Mouse (Mus musculus): ENCODE measurements around the gene Cnnm3. TPM values are rescaled to one million over a fixed set of nuclear protein-coding genes. Genes with fewer than 3 reads are reported as not detected.

Gene Cnnm3
- 1 to 10 TPM; 3.1 to 9.2 (median 6.7) TPM for polyA plus RNA-seq (2017; shearing (Covaris generic))

GRCm38 (mm10) chr1:36511289-36512021, at the start of gene Cnnm3:
Gene Cnnm3, plus strand, starts transcription at chr1:36511867.
- ATAC-seq, result peak; percentile 100

- ATAC-seq, result no peak
These were observed 46.0 kb upstream of the Cnnm3 start for GRCm38 (mm10) chr1:36465641-36466160.

DNA sequence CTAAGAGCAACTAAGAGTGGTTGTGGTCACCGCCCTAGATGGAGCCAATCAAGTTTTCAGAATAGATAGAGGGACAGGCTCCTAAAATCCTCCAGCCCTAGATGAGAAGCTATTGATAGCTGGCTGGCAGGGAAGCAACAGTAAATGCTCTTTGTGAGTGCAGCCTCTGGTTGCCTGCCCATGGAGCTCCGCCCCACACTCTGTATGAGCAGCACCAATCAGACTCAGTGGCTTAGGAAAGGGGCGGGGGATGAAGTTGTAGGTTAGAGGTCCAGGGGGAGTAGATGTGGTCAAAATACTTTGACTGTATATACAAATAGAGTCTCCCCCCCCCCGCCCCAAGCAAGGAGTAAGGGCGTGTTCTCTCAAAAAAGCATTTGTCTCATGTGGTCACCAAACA, 44.2 kb upstream of the Cnnm3 start:
- no peak for ATAC-seq

DNA sequence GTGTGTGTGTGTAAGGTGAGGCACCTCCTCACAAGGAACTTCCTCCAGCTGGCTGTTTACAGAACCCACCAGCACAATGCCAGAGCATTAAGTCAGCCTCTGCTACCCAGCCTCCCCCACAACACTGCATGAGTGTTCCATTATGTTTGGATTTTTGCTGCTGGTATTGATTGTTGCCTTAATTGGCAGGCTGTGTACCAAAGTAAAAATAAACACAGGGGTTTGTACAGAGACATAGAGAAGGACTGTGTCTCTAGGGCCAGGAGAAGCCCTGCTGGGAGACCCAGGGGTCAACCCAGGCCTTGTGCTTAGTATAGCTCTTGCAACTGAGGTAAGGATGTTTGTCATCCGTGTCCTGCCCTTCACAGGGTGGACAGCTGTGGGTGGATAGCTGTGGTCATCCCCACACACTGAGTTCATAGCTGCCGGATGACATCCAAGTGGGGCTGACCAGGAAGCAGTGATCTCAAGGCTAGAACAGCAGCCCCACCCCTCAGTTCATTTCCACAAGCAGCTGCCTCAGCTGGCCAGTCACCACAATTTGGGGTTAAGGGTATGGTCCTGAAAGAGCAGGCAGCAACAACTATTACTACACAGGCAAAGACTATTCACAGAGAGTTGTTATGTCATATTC, 41.7 kb upstream of the Cnnm3 start:
- ATAC-seq, result no peak

DNA sequence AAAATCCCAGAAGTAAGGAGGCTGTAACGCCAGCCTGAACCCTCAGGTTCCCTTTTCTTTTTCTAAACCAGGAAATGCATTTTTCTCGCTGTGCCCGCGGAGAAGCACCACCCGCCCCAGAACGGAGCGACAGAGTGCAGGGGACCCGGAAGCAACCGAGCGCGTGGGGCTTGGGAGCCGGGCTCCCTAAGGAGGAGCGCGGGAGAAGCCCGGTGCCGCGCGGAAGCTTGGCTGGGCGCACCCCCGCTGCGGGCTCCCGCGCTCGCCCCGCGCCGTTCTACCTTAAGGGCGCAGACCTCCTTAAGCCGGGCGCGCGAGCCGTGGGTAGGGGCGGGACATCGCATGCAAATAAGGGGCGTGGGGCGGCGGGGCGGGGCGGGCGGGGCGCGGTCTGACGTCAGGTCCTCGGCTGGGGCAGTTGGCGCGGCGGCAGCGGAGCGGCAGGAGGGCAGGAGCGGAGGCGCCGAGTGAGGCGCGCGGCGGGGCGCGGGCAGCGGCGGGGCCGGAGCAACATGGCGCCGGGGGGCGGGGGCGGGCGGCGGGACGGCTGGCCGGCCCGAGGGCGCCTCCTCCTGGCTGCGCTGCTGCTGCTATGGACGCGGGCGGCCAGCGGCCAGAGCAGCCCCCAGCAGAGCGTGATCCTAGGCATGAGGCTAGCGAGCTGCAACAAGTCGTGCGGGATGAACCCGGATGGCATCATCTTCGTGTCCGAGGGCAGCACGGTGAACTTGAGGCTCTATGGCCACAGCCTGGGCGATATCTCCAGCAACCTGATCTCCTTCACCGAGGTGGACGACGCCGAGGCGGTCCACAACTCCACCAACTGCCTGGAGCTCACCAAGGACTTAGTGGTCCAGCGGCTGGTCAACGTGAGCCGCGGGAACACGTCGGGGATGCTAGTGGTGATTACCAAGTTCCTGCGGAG, 40.2 kb upstream of the Cnnm3 start, which contains the start of gene Cnnm4:
Cnnm4 (plus strand) TSS at position 440 of the 925 bp plus-strand sequence.
- peak; percentile 87 for ATAC-seq

DNA sequence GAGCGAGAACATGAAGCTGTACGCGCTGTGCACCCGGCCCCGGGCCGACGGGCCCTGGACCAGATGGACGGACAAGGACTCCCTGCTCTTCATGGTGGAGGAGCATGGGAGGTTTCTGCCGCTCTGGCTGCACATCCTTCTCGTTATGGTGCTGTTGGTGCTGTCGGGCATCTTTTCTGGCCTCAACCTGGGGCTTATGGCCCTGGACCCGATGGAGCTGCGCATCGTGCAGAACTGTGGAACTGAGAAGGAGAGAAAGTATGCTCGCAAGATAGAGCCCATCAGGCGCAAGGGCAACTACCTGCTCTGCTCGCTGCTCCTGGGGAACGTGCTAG, 39.6 kb upstream of the Cnnm3 start:
- ATAC-seq, result peak; percentile 18

DNA sequence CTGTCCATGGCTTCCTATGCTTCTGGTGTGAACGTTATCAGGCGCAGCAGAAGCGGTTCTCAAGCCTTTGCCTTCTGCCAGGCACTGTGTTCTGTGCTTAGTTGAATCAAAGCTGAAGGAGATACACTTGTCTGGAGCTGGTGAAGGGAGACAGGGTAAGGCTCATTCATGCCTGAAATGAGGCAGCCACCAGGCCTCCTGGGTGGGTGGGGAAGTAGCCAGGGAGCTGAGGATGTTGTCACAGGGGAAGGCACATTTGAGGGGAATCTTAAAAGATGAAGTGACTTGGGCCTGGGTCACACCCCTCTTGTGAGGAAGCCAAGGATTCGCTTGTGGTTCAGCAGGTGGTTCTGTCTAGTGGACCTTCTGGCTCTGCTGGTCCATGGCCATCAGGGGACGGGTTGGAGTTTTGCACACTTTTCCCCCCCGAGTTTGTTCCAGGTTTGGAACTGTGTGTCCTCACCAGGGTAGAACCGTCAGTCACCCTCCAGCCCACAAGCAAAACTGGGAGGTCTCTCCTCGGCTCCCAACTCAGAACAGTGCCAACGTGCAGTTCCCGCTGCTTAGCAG, 38.4 kb upstream of the Cnnm3 start:
- no peak for ATAC-seq

DNA sequence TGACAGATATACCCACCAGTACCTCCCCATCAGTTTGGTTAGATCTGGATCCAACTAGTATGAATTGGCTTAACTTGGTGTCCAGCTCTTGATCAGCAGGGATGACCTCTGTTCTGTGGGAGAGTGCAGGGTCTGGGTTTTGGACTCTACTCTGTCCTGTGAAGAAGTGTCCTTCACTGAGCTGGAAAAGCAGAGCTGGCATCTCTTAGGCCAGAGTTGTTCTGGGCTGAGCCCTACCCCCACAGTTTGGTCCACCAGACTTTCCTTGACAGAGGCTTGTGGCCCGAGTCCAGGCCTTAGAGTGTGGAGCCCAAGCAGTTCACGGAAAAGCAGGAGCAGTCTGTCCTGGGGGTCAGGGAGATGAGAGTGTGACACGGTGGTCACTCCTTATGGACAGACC, 37.0 kb upstream of the Cnnm3 start:
- no peak for ATAC-seq

DNA sequence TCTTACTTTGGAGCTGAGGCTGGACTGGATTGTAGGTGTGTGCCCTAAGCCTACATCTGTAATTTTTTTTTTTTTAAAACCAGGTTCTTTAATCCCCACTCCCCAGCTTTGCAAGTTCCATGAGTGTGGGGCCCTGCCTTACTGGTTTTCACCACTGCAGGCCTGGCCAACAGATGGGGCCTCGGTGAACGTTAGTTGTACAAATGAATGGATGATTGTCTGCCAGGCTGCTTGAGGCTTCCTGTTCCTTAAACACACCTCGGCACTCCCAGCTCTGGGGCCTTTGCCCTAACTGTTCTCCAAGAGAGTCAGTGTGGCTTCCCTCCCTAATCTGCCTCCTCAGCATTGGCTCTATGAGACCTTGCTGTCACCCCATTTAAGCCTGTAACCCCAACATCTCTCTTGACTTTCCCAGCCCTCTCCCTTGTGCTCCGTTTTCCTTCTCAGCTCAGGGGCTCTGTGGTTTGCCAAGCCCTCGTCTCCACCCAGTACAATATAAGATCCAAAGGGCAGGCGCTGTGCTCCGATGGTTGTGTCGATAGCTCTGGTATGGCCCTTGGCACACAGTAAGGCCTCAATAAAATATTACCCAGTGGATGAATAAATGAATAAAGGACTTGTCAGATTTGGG, 36.1 kb upstream of the Cnnm3 start:
- ATAC-seq, result no peak

GRCm38 (mm10) chr1:36476426-36476825, 35.2 kb upstream of the Cnnm3 start:
- ATAC-seq, result no peak

DNA sequence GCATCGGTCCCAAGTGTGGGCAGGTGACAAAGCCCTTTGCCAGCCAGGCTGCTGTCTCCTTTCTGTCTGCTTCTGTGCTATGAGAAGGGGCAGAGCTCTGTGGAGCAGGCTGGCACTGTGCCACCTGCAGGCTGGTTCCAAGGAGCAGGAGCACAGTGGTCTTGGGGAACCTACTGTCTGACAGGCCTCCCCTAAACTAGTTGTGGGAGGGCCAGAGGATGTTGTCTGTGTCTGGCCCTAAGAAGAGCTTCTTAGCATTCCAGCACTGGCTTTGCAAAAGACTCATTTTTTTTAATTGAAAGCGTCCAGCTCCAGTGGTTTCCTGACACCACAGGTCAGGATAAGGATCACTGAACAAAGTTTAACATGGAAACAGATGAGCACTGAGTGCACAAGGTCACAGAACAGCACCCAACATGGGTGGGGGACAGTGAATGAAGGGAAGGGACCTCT, 33.3 kb upstream of the Cnnm3 start:
- no peak for ATAC-seq

DNA sequence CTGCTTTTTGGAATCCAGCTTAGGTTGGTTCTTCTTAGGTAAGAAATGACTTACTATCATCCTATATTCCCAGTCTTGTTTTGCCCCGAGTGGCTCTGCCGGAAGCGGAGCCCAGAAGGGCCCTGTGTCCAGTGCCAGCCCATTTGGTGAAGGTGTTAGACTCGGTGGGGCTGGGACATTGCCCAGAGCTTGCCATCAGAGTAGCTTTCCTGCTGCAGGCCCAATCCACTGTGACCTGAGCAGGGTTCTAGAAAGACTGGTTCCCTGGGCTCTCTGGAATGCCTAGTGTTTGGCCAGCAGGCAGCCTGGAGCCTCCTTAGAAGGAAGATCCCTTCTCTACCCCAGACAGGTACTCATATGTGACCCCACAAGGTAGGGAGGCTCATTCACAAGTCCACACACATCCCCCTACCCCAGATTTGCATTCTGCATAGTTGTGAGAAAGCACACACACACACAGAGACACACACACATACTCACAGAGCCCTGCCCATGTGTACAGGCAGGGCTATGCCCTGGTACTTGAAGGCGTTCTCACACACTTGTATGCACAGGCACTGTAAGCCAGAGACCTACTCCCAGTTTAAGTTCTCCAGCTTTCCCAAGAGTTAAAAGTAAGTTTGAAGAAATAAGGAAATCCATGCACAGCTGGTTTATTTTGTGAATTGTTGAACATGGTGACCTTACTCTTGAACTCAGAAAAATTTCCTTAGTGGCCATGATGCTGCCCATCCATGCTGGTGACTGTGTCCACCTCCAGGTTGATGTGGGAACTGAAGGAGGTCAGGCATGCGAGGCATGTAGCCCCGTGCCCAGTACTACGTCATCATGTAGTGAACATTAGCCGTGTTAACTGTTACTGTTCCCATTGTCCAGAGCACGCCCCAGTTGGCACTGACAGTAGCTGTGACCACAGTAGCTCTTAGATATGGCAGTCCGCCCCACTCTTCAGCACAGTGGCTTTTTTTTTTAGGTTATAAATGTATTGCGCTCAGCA, 31.5 kb upstream of the Cnnm3 start:
- no peak for ATAC-seq

DNA sequence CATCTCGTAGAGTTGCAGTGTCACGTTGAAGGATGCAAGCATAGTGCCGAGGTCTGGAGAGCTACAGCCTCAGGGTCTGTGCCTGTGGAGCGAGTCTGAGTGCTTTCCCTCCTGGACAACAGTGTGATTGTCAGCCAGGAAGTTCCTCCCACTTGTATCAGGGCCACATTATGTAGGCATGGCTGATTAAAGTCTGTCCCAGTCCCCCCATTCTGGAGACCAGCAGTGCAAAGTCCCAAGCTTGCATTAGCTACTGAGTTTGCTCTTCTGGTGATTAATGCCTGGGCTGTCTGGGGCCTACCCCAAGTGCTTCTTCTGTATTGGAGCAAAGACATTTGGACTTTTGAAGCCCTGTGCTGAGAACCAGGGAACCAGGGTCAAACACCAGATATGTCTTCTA, 27.8 kb upstream of the Cnnm3 start:
- no peak for ATAC-seq

DNA sequence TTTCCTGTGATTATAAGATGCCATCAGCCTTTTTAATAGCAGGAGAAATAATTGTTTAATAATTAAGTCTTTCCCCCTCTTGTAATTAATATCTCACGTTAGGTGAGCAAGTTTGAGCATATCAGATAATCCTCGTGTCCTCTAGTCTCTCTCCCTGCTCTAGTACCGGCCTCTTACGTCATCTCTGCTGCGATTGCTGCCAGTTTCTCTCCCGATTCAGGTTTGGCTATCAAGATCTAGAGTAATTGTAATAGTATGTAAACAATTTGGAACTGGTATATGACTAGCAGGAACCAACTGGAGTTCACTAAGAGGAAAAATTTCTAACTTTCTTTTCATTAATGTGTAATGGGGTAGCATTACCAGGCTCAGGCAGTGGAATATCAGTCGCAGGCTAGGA, 26.6 kb upstream of the Cnnm3 start:
- ATAC-seq, result no peak

GRCm38 (mm10) chr1:36487111-36487510, 24.6 kb upstream of the Cnnm3 start:
- ATAC-seq, result no peak

- no peak for ATAC-seq
These were observed 22.0 kb upstream of the Cnnm3 start for GRCm38 (mm10) chr1:36489661-36490060.

GRCm38 (mm10) chr1:36492416-36493139, 19.1 kb upstream of the Cnnm3 start:
- no peak for ATAC-seq

DNA sequence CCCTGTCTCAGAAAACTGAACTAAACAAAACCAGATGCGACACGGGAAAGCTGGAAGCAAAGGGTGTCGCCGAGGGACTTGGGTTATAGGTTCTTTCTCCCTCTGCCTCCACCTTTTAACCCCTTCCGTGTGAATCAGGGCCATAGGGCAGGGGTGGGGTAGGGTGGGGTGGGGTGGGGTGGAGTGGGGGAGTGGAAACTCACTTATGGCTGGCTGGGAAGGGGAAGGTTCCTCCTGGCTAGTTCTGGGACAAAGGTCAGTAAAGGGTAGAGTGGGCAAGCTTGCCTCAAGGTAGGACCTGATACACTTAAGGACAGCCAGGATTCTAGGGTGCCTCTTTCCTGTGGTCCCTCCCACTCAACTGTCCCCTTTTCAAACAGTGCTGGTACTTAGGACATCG, 18.4 kb upstream of the Cnnm3 start:
- no peak for ATAC-seq

DNA sequence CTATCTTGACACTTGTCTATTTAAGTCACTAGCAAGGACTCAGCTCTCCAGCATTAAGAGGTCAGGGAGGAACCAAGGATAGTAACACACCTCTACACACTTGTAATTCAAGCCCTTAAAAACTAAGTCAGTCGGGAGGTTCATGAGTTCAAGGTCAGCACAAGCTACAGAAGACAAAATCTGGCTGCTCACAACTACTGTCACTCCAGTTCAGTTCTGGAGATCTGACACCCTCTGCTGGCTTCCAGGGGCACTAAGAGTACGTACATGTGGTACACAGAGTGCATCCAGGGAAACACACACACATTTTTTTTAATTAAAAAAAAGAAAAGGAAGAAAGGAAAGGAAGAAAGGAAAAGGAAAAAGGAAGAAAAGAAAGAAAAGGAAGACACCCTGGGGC, 14.9 kb upstream of the Cnnm3 start:
- ATAC-seq, result no peak

GRCm38 (mm10) chr1:36497312-36497711, 14.4 kb upstream of the Cnnm3 start:
- ATAC-seq, result no peak

All from inflammation-experienced regulatory T-cells, adult 6 months (primary cell).